Mouse (Mus musculus) lung, adult 18-20 months (tissue): ENCODE measurements around the gene Hunk.
A peak's percentile ranks its signal among the peaks of the same experiment; 100 is the strongest.

Experiments used
- DNase-seq, 2 experiments: peaks; one replicate each; pipeline ENCODE4 v3.0.0; 2022; ENCODE audit warnings: mixed read lengths in 2 of 2

Gene Hunk

GRCm38 (mm10) chr16:90439493-90439892 is 53.7 kb downstream of the Hunk start:
- DNase-seq = no peak

GRCm38 (mm10) chr16:90440654-90441053 is 54.8 kb downstream of the Hunk start:
- DNase-seq = no peak

GRCm38 (mm10) chr16:90442991-90443390 is 57.2 kb downstream of the Hunk start:
- no peak for DNase-seq

- DNase-seq = peak; percentile 34 to 62
Measured at GRCm38 (mm10) chr16:90453197-90453596, 67.4 kb downstream of the Hunk start.

GRCm38 (mm10) chr16:90456495-90457125 is 70.8 kb downstream of the Hunk start:
- DNase-seq = no peak

- DNase-seq = peak; percentile 18 to 41
Measured at GRCm38 (mm10) chr16:90458899-90459610, 73.2 kb downstream of the Hunk start.

- peak in 1 of 2 experiments; percentile 28 for DNase-seq
Measured at GRCm38 (mm10) chr16:90461304-90461905, 75.6 kb downstream of the Hunk start.

- no peak for DNase-seq
Measured at GRCm38 (mm10) chr16:90462728-90463275, 77.0 kb downstream of the Hunk start.

- DNase-seq = no peak
Measured at GRCm38 (mm10) chr16:90465154-90465553, 79.3 kb downstream of the Hunk start.

- DNase-seq = no peak
Measured at GRCm38 (mm10) chr16:90468286-90468685, 82.5 kb downstream of the Hunk start.

GRCm38 (mm10) chr16:90475701-90476229 is 90.0 kb downstream of the Hunk start:
- DNase-seq = no peak

GRCm38 (mm10) chr16:90481612-90482011 is 95.8 kb downstream of the Hunk start:
- DNase-seq = no peak

GRCm38 (mm10) chr16:90483341-90483740 is 97.5 kb downstream of the Hunk start:
- DNase-seq = no peak

GRCm38 (mm10) chr16:90485125-90485524 is 99.3 kb downstream of the Hunk start:
- DNase-seq = no peak

- no peak for DNase-seq
Measured at GRCm38 (mm10) chr16:90485599-90485998, 99.8 kb downstream of the Hunk start.

GRCm38 (mm10) chr16:90490066-90490465 is 104.3 kb downstream of the Hunk start:
- no peak for DNase-seq

GRCm38 (mm10) chr16:90491898-90492499 is 106.2 kb downstream of the Hunk start:
- no peak for DNase-seq

GRCm38 (mm10) chr16:90496930-90497329 is 111.1 kb downstream of the Hunk start:
- DNase-seq = no peak

GRCm38 (mm10) chr16:90497749-90498464 is 112.1 kb downstream of the Hunk start:
- DNase-seq = no peak

- DNase-seq = no peak
Measured at GRCm38 (mm10) chr16:90500809-90501208, 115.0 kb downstream of the Hunk start.

- no peak for DNase-seq
Measured at GRCm38 (mm10) chr16:90505252-90505651, 119.4 kb downstream of the Hunk start.

GRCm38 (mm10) chr16:90505680-90506079 is 119.9 kb downstream of the Hunk start:
- DNase-seq = no peak
